Mouse (Mus musculus) heart, embryonic 12.5 days (tissue): Measurements from ENCODE around the gene Kcnh2. TPM values are rescaled to one million over a fixed set of nuclear protein-coding genes. Genes with fewer than 3 reads are reported as not detected.

Source experiments
- ATAC-seq: fragments of 200-750 bp; cut with Nextera tagmentation; 2 replicates; pipeline ENCODE4 v1.8.0; 2017; ENCODE audit warnings: moderate TSS enrichment, moderate library complexity; ENCODE audit not compliant: insufficient number of reproducible peaks, low FRiP score
- H3K27ac ChIP-seq: fragments of 300-500 bp; sonication (generic); 2 replicates; pipeline ENCODE4 v1.5.1; 2016; ENCODE audit warnings: mild to moderate bottlenecking, moderate library complexity; ENCODE audit not compliant: poor library complexity, severe bottlenecking
- H3K27me3 ChIP-seq: fragments of 300-500 bp; sonication (generic); replicated peaks from 2 replicates; pipeline ENCODE4 v1.6.1; 2016; ENCODE audit warnings: mild to moderate bottlenecking, moderate library complexity
- H3K36me3 ChIP-seq: fragments of 300-500 bp; sonication (generic); 2 replicates; pipeline ENCODE4 v1.6.1; 2016; ENCODE audit warnings: mild to moderate bottlenecking, moderate library complexity
- H3K4me1 ChIP-seq: fragments of 300-500 bp; sonication (generic); replicated peaks from 2 replicates; pipeline ENCODE4 v1.6.1; 2016; ENCODE audit warnings: mild to moderate bottlenecking
- H3K4me2 ChIP-seq: fragments of 300-500 bp; sonication (generic); 2 replicates; pipeline ENCODE4 v1.6.1; 2016; ENCODE audit warnings: mild to moderate bottlenecking, moderate library complexity
- H3K4me3 ChIP-seq: fragments of 300-500 bp; sonication (generic); 2 replicates; pipeline ENCODE4 v1.5.1; 2016; ENCODE audit warnings: mild to moderate bottlenecking
- H3K9ac ChIP-seq: fragments of 300-500 bp; sonication (generic); 2 replicates; pipeline ENCODE4 v1.6.1; 2016; ENCODE audit warnings: mild to moderate bottlenecking, moderate library complexity
- H3K9me3 ChIP-seq: fragments of 300-500 bp; sonication (generic); replicated peaks from 2 replicates; pipeline ENCODE4 v1.6.1; 2016; ENCODE audit warnings: mild to moderate bottlenecking, moderate library complexity
- WGBS: fragments of 180-500 bp; shearing (Covaris S2); methylation state at CpG from one replicate; pipeline ENCODE4 v1.1.7; 2016; 5-methylcytosine and 5-hydroxymethylcytosine counted together
- polyA plus RNA-seq: library from polyadenylated mRNA; unstranded; fragments of >200 nt; fragmentation: Nextera tagmentation; extraction: Ambion mirVana; gene quantifications from 2 replicates; pipeline ENCODE4 v1.2.1, GENCODE M21; 2016

Kcnh2 gene
- polyA plus RNA-seq, 1 experiment from 2014 or later, result 40.5 TPM

- WGBS, result 27% methylated on average over 6 of the region's 6 CpGs
- Histone ChIP-seq H3K9me3 (no peaks in the 10 kb centered on the region), H3K27ac (peak overlapping the region; percentile 66), H3K27me3 (peaks cover 6% of the 10 kb centered on the region; the same call in 1 of the 2 replicates), H3K9ac (peak overlapping the region; percentile 52), H3K4me2 (peak overlapping the region; percentile 25), H3K4me3 (no peak overlapping the region), H3K4me1 (peaks cover 45% of the 10 kb centered on the region), H3K36me3 (peaks cover 68% of the 10 kb centered on the region)
- peak; percentile 18; the same call in 1 of the 2 replicates for ATAC-seq
Observed at GRCm38 (mm10) chr5:24320467-24320813, 31.0 kb downstream of the Kcnh2 start.

- 0 out of 2 replicates have a peak, but pooled peaks have one; percentile 13 for ATAC-seq
- Histone ChIP-seq H3K4me3 (no peak overlapping the region), H3K4me2 (peak overlapping the region; percentile 25), H3K27ac (peak overlapping the region; percentile 66), H3K9me3 (no peaks in the 10 kb centered on the region), H3K9ac (peak overlapping the region; percentile 52), H3K4me1 (peaks cover 39% of the 10 kb centered on the region), H3K27me3 (peaks cover under 1% of the 10 kb centered on the region; the same call in 1 of the 2 replicates), H3K36me3 (peaks cover 63% of the 10 kb centered on the region)
- 20% methylated on average over 13 of the region's 13 CpGs for whole genome bisulfite sequencing
Observed at GRCm38 (mm10) chr5:24319776-24320466, 31.5 kb downstream of the Kcnh2 start.

DNA sequence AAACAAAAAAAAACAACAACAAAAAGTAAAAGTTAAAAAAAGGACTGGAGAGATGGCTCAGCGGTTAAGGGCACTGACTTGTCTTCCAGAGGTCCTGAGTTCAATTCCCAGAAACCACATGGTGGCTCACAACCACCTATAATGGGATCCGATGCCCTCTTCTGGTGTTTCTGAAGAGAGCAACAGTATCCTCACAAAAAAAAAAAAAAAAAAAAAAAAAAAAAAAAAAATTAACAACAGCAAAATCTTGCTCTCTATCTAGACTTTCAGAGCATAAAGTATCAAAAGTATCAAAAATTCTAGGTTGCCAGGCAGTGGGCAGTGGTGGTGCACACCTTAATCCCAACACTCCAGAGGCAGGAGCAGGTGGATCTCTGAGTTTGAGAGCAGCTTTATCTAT lies 42.2 kb downstream of the Kcnh2 start:
- no peaks in the 10 kb centered on the region for H3K27me3 ChIP-seq
- H3K4me1 ChIP-seq, result no peaks in the 10 kb centered on the region
- no peak overlapping the region for H3K27ac ChIP-seq
- no peak overlapping the region for H3K9ac ChIP-seq
- no peaks in the 10 kb centered on the region for H3K36me3 ChIP-seq
- WGBS, result 76% methylated on average over 2 of the region's 2 CpGs
- peaks cover 10% of the 10 kb centered on the region for H3K9me3 ChIP-seq
- no peak overlapping the region for H3K4me2 ChIP-seq
- no peak overlapping the region for H3K4me3 ChIP-seq
- ATAC-seq, result no peak

DNA sequence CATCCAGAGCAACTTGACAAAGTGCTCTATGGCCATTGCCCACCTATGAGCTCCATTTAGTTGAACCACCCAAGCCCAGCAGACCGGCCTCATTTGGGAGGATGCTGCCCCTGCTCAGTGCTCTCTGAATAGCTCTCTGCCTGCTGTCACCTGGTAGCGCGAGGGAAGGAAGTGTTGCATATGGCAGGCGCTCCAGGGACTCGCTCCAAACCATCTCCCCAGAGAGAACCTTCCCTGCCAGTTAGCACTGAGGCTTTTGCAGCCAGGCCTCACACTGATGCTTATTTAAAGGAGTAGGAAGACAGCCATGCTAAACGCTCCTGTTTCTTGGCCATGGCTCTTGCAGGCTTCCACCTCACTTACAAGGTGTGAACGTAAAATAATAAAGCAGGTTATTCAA lies 42.8 kb downstream of the Kcnh2 start:
- no peaks in the 10 kb centered on the region for H3K4me1 ChIP-seq
- no peak for ATAC-seq
- H3K4me2 ChIP-seq, result no peak overlapping the region
- no peak overlapping the region for H3K9ac ChIP-seq
- H3K9me3 ChIP-seq, result peaks cover 5% of the 10 kb centered on the region; the same call in 1 of the 2 replicates
- WGBS, result 80% methylated on average over 7 of the region's 7 CpGs
- no peak overlapping the region for H3K4me3 ChIP-seq
- no peaks in the 10 kb centered on the region for H3K36me3 ChIP-seq
- no peaks in the 10 kb centered on the region for H3K27me3 ChIP-seq
- no peak overlapping the region for H3K27ac ChIP-seq

DNA sequence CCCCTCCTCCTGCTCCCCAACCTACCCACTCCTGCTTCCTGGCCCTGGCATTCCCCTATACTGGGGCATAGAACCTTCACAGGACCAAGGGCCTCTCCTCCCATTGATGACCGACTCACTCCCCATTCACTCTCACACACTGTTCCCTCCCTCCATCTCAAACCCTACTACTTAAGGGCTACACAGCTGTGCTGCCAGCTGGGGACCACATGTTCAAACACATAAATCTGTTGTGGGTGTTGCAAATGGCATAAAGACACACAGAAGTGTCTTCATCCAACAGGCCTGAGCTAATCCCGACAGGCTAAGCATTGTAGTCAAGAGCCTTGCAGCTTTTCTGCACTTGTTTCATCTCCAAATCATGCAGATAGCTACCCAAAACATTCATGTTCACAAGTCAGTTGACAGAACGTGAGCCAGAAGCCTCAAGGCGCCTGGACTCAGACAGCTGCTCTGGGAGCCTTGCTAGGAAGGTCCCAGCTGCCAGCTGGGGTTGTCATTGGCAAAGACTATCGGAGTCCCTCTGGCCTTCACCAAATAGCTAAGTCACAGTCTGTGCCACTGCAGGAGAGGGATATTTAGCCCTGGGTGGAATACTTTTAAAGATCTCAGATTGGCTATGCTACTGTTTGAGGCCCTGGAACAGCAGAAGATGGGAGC lies 44.2 kb downstream of the Kcnh2 start:
- Histone ChIP-seq H3K27me3 (no peaks in the 10 kb centered on the region), H3K27ac (no peak overlapping the region), H3K36me3 (no peaks in the 10 kb centered on the region), H3K4me3 (no peak overlapping the region), H3K9ac (no peak overlapping the region), H3K4me1 (no peaks in the 10 kb centered on the region), H3K4me2 (no peak overlapping the region), H3K9me3 (peaks cover 5% of the 10 kb centered on the region; the same call in 1 of the 2 replicates)
- WGBS, result 56% methylated on average over 5 of the region's 5 CpGs
- ATAC-seq, result no peak

- Histone ChIP-seq H3K27ac (no peak overlapping the region), H3K27me3 (no peaks in the 10 kb centered on the region), H3K36me3 (no peaks in the 10 kb centered on the region), H3K4me1 (peaks cover 12% of the 10 kb centered on the region), H3K9me3 (no peaks in the 10 kb centered on the region), H3K4me3 (no peak overlapping the region), H3K4me2 (no peak overlapping the region), H3K9ac (no peak overlapping the region)
- no peak for ATAC-seq
- 54% methylated on average over 3 of the region's 3 CpGs for WGBS
Observed at GRCm38 (mm10) chr5:24303199-24303598, 48.2 kb downstream of the Kcnh2 start.

GRCm38 (mm10) chr5:24299845-24300589 lies 51.4 kb downstream of the Kcnh2 start:
- Histone ChIP-seq H3K4me1 (peaks cover 12% of the 10 kb centered on the region), H3K9ac (no peak overlapping the region), H3K4me3 (no peak overlapping the region), H3K4me2 (no peak overlapping the region), H3K9me3 (no peaks in the 10 kb centered on the region; the same call in 1 of the 2 replicates), H3K36me3 (no peaks in the 10 kb centered on the region), H3K27ac (no peak overlapping the region), H3K27me3 (no peaks in the 10 kb centered on the region)
- no peak for ATAC-seq
- WGBS, result 30% methylated on average over 5 of the region's 5 CpGs

DNA sequence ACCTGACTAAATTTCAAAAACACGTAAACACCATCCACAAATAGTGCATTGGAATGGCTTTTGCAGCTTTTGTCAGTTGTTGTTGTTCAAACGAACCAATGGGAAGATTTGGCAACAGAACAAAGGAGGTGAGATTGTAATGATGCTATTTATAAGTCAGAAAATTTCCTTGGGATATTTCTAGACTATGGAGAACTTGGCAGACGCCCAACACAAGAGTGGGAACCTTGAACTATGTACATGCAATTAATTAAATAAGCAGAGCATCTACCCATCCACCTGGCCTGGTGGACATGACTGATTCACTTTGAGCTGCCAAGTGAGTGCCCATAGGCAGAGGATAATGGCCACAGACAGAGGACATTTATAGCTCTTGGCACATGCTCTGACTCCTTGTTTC lies 59.5 kb downstream of the Kcnh2 start:
- Histone ChIP-seq H3K4me1 (peaks cover 10% of the 10 kb centered on the region), H3K27ac (no peak overlapping the region)
- ATAC-seq, result no peak

DNA sequence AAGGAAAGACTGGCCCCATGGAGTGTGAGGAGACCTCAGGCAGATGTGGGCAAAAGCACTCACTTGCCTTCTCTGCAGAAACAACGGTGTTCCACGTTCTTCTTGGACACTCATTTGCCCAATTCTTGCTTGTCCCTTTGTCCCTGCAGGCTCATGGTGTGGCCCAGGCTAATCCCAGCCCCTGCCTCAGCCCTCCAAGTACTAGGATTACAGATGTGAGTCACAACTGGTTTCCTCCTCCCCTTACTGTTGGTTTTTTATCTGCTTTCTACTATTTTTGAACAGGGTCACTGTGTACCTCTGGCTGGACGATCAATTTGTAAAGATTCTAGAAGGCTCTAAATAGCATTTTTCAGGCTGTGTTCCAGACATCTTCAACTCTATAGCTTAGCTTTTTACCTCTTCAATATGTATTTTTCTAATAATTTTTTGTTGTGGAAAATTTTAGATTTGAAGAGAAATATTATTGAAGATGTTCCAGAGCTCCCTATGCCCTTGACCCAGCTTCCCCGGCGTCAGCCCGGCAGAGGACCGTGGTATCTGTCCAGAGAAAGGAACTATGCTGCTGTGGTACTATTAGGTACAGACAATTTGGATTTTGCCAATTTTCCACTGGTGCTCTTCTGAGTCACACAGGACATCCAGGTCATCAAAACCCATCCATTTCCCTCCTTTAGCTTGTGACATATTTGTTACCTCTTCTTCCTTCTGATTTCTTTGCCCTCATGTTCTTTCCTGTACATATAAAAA lies 65.0 kb downstream of the Kcnh2 start:
- H3K4me2 ChIP-seq, result no peak overlapping the region
- H3K27me3 ChIP-seq, result 0 out of 2 replicates have a peak, but pooled peaks cover 2% of the 10 kb centered on the region
- H3K9me3 ChIP-seq, result no peaks in the 10 kb centered on the region
- no peak overlapping the region for H3K9ac ChIP-seq
- 72% methylated on average over 7 of the region's 7 CpGs for WGBS
- no peak for ATAC-seq
- H3K36me3 ChIP-seq, result no peaks in the 10 kb centered on the region
- H3K4me1 ChIP-seq, result peaks cover 12% of the 10 kb centered on the region
- H3K27ac ChIP-seq, result no peak overlapping the region
- no peak overlapping the region for H3K4me3 ChIP-seq

More for the DNA sequence above, 59.5 kb downstream of the Kcnh2 start:
- Histone ChIP-seq H3K9me3 (peaks cover 7% of the 10 kb centered on the region), H3K36me3 (no peaks in the 10 kb centered on the region), H3K27me3 (no peaks in the 10 kb centered on the region), H3K9ac (no peak overlapping the region), H3K4me3 (no peak overlapping the region), H3K4me2 (no peak overlapping the region)
- WGBS, result 43% methylated on average over 3 of the region's 3 CpGs

- WGBS, result 80% methylated on average over 6 of the region's 6 CpGs
- no peak overlapping the region for H3K27ac ChIP-seq
- H3K9ac ChIP-seq, result no peak overlapping the region
- H3K4me3 ChIP-seq, result no peak overlapping the region
- no peaks in the 10 kb centered on the region for H3K9me3 ChIP-seq
- peaks cover 12% of the 10 kb centered on the region for H3K4me1 ChIP-seq
- no peak overlapping the region for H3K4me2 ChIP-seq
- no peak for ATAC-seq
- no peaks in the 10 kb centered on the region for H3K36me3 ChIP-seq
- 0 out of 2 replicates have a peak, but pooled peaks cover 2% of the 10 kb centered on the region for H3K27me3 ChIP-seq
Observed at GRCm38 (mm10) chr5:24284145-24284544, 67.3 kb downstream of the Kcnh2 start.
